Mouse (Mus musculus) lung, embryonic 14.5 days (tissue): ENCODE results near the gene Npvf. TPM values are rescaled to one million over a fixed set of nuclear protein-coding genes. Genes with fewer than 3 reads are reported as not detected.
A peak's percentile ranks its signal among the peaks of the same experiment; 100 is the strongest.
"Not testable (repeated sequence)": the region's sequence is repeated elsewhere in the genome, so short reads cannot be mapped to it uniquely, and the experiment has no call there.

Experiments
- ATAC-seq: fragments of 200-750 bp; cut with Nextera tagmentation; 2 replicates; pipeline ENCODE4 v1.8.0; 2017; ENCODE audit warnings: mild to moderate bottlenecking, moderate TSS enrichment, moderate library complexity; ENCODE audit not compliant: insufficient read depth
- DNase-seq: peaks from one replicate; pipeline ENCODE4 v3.0.0-alpha.2; 2015
- H3K27ac ChIP-seq: fragments of 300-500 bp; sonication (generic); 2 replicates; pipeline ENCODE4 v1.5.1; 2014; ENCODE audit warnings: low read depth, mild to moderate bottlenecking, moderate library complexity
- H3K27me3 ChIP-seq: fragments of 300-500 bp; sonication (generic); 2 replicates; pipeline ENCODE4 v1.6.1; 2014; ENCODE audit warnings: low read length, control low read depth; ENCODE audit not compliant: insufficient read depth
- H3K36me3 ChIP-seq: fragments of 300-500 bp; sonication (generic); 2 replicates; pipeline ENCODE4 v1.6.1; 2014; ENCODE audit warnings: control low read depth; ENCODE audit not compliant: insufficient read depth
- H3K4me1 ChIP-seq: fragments of 300-500 bp; sonication (generic); 2 replicates; pipeline ENCODE4 v1.6.1; 2014; ENCODE audit warnings: antibody characterized with exemption, control low read depth; ENCODE audit not compliant: insufficient read depth
- H3K4me2 ChIP-seq: fragments of 300-500 bp; sonication (generic); 2 replicates; pipeline ENCODE4 v1.6.1; 2014; ENCODE audit warnings: mild to moderate bottlenecking
- H3K4me3 ChIP-seq: fragments of 300-500 bp; sonication (generic); 2 replicates; pipeline ENCODE4 v1.5.1; 2014; ENCODE audit warnings: low read depth, low read length
- H3K9ac ChIP-seq: fragments of 300-500 bp; sonication (generic); 2 replicates; pipeline ENCODE4 v1.6.1; 2014
- H3K9me3 ChIP-seq: fragments of 300-500 bp; sonication (generic); 2 replicates; pipeline ENCODE4 v1.6.1; 2016; ENCODE audit warnings: low read depth, low read length, control low read depth
- CTCF ChIP-seq: IDR thresholded peaks from 2 replicates; pipeline ENCODE4 v1.5.1; 2016; ENCODE audit warnings: antibody characterized with exemption, low read depth
- WGBS: fragments of 180-500 bp; shearing (Covaris S2); extraction: QIAGEN DNeasy Blood & Tissue Kit; methylation state at CpG from one replicate; pipeline ENCODE4 v1.1.7; 2014; 5-methylcytosine and 5-hydroxymethylcytosine counted together
- polyA plus RNA-seq: library from polyadenylated mRNA; unstranded; fragments of >200 nt; fragmentation: Nextera tagmentation; extraction: Ambion mirVana; gene quantifications from 2 replicates; pipeline ENCODE4 v1.2.1, GENCODE M21; 2014

Npvf gene
- polyA plus RNA-seq, 1 experiment from 2014 or later, result not detected

DNA sequence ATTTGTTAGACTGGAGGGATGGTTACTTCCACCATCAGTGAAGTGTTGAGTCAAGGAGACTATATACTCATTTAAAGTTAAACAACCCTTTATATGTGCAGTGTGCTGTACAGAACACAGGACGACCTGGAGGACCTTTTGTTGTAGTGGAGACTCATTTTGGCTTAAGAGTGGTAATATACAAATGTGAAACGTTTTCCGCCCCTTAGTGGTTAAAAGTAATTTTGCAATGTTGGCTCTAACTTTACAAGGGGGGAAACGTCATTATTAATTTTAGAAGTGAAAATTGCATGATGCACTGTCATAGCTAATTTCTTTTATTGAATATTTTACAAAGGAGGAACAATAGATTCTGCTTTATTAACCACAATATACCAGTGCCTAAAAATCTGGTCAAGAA lies 13.9 kb downstream of the Npvf start:
- ATAC-seq (no peak), DNase-seq (no peak)
- H3K27ac ChIP-seq, result no peak overlapping the region
- no peaks in the 10 kb centered on the region for H3K27me3 ChIP-seq
- no peak for TF ChIP-seq CTCF
- 69% methylated on average over 4 of the region's 4 CpGs for WGBS
- no peaks in the 10 kb centered on the region for H3K36me3 ChIP-seq
- H3K9ac ChIP-seq, result no peak overlapping the region
- no peak overlapping the region for H3K4me2 ChIP-seq
- H3K4me1 ChIP-seq, result no peaks in the 10 kb centered on the region
- no peak overlapping the region for H3K4me3 ChIP-seq
- H3K9me3 ChIP-seq, result no peaks in the 10 kb centered on the region

DNA sequence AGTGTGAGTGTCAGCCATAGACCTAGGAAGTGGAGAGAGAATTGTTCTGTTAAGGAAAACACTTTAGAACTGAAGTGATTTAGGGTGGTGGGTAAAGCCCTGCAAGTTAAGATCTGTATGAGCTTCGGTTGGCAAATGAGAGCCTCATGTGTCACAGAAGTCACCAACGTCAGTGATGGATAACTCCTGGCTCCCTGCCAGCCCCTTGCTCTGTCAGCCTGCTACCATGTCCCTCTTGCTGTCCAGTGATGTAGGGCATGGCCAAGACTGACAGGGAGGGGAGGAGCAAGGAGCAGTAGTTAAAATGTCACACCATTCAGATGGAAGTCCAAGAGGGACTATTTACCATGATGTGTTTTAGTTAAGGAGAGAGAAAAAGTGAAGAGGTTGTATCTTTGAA lies 14.6 kb downstream of the Npvf start:
- no peaks in the 10 kb centered on the region for H3K9me3 ChIP-seq
- ATAC-seq (no peak), DNase-seq (peak; percentile 53)
- WGBS, result 27% methylated on average over 2 of the region's 2 CpGs
- no peak overlapping the region for H3K4me3 ChIP-seq
- no peak overlapping the region for H3K4me2 ChIP-seq
- H3K27me3 ChIP-seq, result no peaks in the 10 kb centered on the region
- no peaks in the 10 kb centered on the region for H3K36me3 ChIP-seq
- H3K9ac ChIP-seq, result no peak overlapping the region
- TF ChIP-seq CTCF, result no peak
- no peak overlapping the region for H3K27ac ChIP-seq
- no peaks in the 10 kb centered on the region for H3K4me1 ChIP-seq

DNA sequence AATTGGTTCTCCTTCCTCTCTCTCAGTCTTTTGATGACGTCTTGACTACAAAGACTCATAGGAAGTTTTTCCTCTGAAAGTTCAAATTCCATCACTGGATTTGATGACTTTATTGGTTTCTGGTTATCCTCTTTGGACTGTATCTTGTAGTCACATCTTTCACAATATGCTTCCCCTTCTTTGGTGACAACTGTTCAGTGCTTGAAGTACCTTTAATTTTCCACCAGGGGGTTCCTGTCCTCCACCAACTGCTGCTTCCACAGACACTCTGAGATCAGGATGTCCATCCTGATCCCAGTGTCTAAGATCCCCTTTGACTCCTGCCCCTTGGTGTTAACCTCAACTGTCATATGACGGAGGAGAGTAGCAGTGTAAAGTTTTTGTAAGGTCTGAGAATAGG lies 28.1 kb downstream of the Npvf start:
- not testable (repeated sequence) for H3K4me3 ChIP-seq, H3K4me1 ChIP-seq, H3K27me3 ChIP-seq, H3K4me2 ChIP-seq, H3K9ac ChIP-seq, DNase-seq, H3K9me3 ChIP-seq, H3K36me3 ChIP-seq, H3K27ac ChIP-seq, ATAC-seq
- 73% methylated on average over 2 of the region's 2 CpGs for WGBS

DNA sequence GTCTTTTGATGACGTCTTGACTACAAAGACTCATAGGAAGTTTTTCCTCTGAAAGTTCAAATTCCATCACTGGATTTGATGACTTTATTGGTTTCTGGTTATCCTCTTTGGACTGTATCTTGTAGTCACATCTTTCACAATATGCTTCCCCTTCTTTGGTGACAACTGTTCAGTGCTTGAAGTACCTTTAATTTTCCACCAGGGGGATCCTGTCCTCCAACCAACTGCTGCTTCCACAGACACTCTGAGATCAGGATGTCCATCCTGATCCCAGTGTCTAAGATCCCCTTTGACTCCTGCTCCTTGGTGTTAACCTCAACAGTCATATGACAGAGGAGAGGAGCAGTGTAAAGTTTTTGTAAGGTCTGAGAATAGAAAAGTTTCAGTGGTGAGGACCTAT lies 36.0 kb downstream of the Npvf start:
- WGBS, result 65% methylated on average over 1 of the region's 1 CpGs
- not testable (repeated sequence) for H3K4me1 ChIP-seq, H3K27me3 ChIP-seq, H3K9ac ChIP-seq, H3K36me3 ChIP-seq, ATAC-seq, H3K4me2 ChIP-seq, H3K9me3 ChIP-seq, DNase-seq, H3K4me3 ChIP-seq, H3K27ac ChIP-seq
- peak; percentile 41; the same call in 1 of the 2 replicates for TF ChIP-seq CTCF

DNA sequence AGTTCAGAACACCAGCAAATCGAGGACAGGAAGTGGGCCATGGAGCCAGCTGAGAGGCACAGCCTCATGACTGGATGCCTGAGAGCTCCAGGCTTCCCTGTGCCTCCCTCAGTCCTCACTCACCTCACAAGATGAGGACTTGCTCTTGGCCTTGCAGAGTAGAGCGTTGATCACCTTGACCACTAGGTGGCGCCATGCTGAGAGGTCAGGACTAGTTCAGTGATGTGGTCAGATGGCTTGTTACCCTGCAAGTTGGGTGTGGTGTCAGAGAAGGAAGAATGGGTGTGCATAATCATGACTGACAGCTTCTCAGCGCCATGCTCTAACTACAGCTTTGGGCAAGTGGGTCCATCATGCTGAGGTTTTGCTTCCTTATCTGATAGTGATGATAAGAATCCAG lies 52.6 kb downstream of the Npvf start:
- Histone ChIP-seq H3K27ac (no peak overlapping the region), H3K4me1 (no peaks in the 10 kb centered on the region), H3K4me3 (no peak overlapping the region), H3K27me3 (no peaks in the 10 kb centered on the region), H3K9ac (no peak overlapping the region), H3K36me3 (no peaks in the 10 kb centered on the region), H3K4me2 (no peak overlapping the region), H3K9me3 (no peaks in the 10 kb centered on the region)
- DNase-seq, result peak; percentile 61
- WGBS, result 32% methylated on average over 4 of the region's 4 CpGs
- no peak for ATAC-seq
- TF ChIP-seq CTCF, result peak; percentile 82

Other genes with a start within 250 kb of the Npvf start
- gene Osbpl3, start 198.2 kb downstream of the Npvf start, polyA plus RNA-seq, result 4.1 and 5.7 TPM in 2 replicates
- 58.0 and 63.6 TPM in 2 replicates for gene Cycs, start 87.9 kb downstream of the Npvf start, polyA plus RNA-seq
- 0.54 and 0.70 TPM in 2 replicates for gene 4921507P07Rik, start 57.8 kb downstream of the Npvf start, polyA plus RNA-seq